Mouse (Mus musculus) bone marrow, adult 2 months (tissue): ENCODE results near the gene Olfr44. TPM values are rescaled to one million over a fixed set of nuclear protein-coding genes. Genes with fewer than 3 reads are reported as not detected.

Source experiments
- H3K27ac ChIP-seq: fragments of 200-500 bp; 2 replicates; pipeline ENCODE4 v1.5.1; 2012; ENCODE audit warnings: low read depth, mild to moderate bottlenecking, control low read depth, inconsistent platforms, low read length; ENCODE audit not compliant: control insufficient read depth, poor library complexity, insufficient read depth
- H3K4me1 ChIP-seq: fragments of 200-500 bp; 2 replicates; pipeline ENCODE4 v1.6.1; 2011; ENCODE audit warnings: low read length; ENCODE audit not compliant: control insufficient read depth, insufficient read depth
- H3K4me3 ChIP-seq: fragments of 200-500 bp; replicated peaks from 2 replicates; pipeline ENCODE3; 2011; ENCODE audit warnings: mild to moderate bottlenecking, low read depth, low read length, control low read depth; ENCODE audit not compliant: control insufficient read depth
- CTCF ChIP-seq: fragments of 200-500 bp; IDR thresholded peaks from 2 replicates; pipeline ENCODE4 v1.5.1; 2011; ENCODE audit warnings: low read length, control low read depth; ENCODE audit not compliant: control insufficient read depth, insufficient read depth
- POLR2A ChIP-seq: fragments of 200-500 bp; IDR thresholded peaks from 2 replicates; pipeline ENCODE4 v1.6.1; 2011; ENCODE audit warnings: low read depth, mild to moderate bottlenecking, control low read depth, low read length, borderline replicate concordance; ENCODE audit not compliant: control insufficient read depth
- WGBS: fragments of 180-500 bp; shearing (Covaris S2); methylation state at CpG from one replicate; pipeline ENCODE4 v1.1.7; 2018; 5-methylcytosine and 5-hydroxymethylcytosine counted together
- polyA plus RNA-seq: library from polyadenylated mRNA; stranded (reverse); fragments of >200 nt; gene quantifications from 2 replicates; pipeline ENCODE4 v1.2.4, GENCODE M21; 2011; ENCODE audit warnings: low replicate concordance; ENCODE audit not compliant: missing spikeins, insufficient read depth, insufficient read length

Gene Olfr44
- not detected in 2 replicates for polyA plus RNA-seq

DNA sequence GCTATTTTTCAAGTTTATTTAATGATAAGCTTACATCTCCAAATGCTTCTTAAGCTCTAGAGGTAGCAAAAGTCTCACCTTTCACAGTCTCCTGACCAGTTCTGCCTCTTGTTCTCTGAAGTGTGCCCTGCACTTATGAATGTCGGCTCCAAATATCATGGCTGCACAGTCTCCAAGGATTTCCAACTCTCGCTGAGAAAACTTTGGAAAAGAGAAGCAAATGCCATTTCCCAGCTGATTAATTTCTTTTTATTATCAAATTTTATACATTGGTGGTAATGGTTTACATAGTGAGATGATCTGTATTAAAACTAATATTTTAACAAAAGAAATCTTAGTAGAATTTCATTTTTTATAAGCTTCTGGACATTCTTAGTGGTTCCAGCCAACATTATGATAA, at the start of gene Olfr44:
Gene Olfr44, minus strand, starts transcription at position 101 of the 400 bp plus-strand sequence.
- TF ChIP-seq POLR2A (no peak), CTCF (no peak)
- Histone ChIP-seq H3K27ac (no peak within 1 kb of the TSS), H3K4me3 (no peak within 1 kb of the TSS), H3K4me1 (no peaks in the 10 kb centered on the region)
- WGBS, result 72% methylated on average over 2 of the region's 2 CpGs

DNA sequence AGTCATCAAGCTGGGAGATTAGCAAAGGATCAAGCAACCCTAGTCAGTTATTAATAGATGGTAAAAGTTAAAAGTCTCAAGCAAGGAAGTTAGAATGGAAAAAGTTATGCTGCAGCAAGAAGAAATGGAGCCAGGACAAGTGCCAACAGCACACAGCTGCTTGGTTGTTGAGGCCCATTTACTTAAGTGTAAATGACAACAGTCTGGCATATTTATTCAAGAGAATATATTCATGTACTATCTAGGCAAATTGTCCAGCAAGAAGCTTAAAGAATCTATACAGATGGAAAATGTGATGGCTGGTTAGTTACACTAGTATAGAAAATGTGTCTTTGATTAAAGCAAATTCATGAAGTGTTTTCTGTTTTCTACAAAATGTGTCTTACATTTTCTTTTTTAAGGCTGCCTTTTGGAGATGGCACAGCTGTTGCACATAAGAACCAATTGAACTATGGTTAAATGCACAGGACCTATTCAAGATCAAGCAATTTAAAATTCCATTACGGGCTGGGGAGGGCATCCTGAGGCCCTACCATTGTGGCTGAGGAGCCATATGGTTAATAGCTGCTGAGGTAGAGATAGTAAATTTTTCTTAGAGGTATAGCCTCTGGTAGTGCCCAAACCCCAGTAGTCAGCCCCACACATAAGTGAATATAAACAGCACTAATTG, 30.0 kb upstream of the Olfr44 start:
- Histone ChIP-seq H3K4me3 (no peak overlapping the region), H3K4me1 (no peaks in the 10 kb centered on the region), H3K27ac (no peak overlapping the region)
- WGBS, result 62% methylated on average over 1 of the region's 1 CpGs
- TF ChIP-seq CTCF, result no peak
- TF ChIP-seq POLR2A, result no peak

DNA sequence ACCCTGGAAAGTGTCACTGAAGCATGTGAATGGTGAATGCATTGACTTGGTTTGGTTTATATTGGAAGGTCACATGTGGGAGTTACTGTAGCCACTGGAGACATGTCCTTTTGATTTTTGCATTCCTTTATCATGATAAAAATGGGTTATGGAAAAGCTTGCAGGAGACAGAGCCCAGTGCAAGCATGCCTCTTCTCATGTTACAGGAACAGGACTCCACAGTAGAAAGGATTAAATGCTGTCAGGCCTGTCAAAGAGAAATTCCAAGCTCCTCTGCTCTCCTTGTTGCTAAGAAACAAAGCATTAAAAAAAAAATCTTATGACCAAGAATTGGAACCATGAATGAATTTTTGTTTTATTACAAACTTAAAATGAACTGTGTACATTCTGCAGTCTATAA, 24.8 kb upstream of the Olfr44 start:
- Histone ChIP-seq H3K4me3 (no peak overlapping the region), H3K27ac (no peak overlapping the region), H3K4me1 (no peaks in the 10 kb centered on the region)
- TF ChIP-seq CTCF, result no peak
- no peak for TF ChIP-seq POLR2A

GRCm38 (mm10) chr9:39515531-39515930, 21.7 kb upstream of the Olfr44 start, which contains the start of gene Olfr957:
Olfr957 (minus strand) TSS chr9:39515809.
- Histone ChIP-seq H3K4me1 (no peaks in the 10 kb centered on the region), H3K27ac (no peak within 1 kb of the TSS), H3K4me3 (no peak within 1 kb of the TSS)
- TF ChIP-seq CTCF (no peak), POLR2A (no peak)
- 60% methylated on average over 3 of the region's 3 CpGs for WGBS

GRCm38 (mm10) chr9:39509412-39509811, 15.6 kb upstream of the Olfr44 start:
- H3K4me3 ChIP-seq, result no peak overlapping the region
- 75% methylated on average over 9 of the region's 9 CpGs for WGBS
- H3K27ac ChIP-seq, result no peak overlapping the region
- TF ChIP-seq CTCF (no peak), POLR2A (no peak)
- no peaks in the 10 kb centered on the region for H3K4me1 ChIP-seq

DNA sequence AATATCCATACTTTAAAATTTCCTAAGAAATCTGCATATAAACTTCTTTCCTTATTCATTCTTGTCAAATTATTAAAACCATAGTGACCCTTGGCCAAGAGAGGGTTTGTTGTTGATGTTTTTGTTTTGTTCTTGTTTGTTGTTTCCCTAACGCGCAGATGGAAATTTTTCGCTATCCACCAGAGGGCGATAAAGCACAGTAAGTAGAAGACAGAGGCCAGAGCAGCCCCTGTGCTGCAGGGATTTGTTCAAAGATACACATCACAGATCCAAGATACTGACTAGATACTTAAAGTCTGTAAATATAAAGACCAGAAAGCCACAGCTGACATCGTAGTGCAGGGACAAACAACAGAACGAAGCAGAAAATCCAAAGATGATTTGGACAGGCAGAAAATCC, 15.2 kb upstream of the Olfr44 start:
- 10% methylated on average over 6 of the region's 6 CpGs for WGBS
- H3K4me3 ChIP-seq, result no peak overlapping the region
- H3K4me1 ChIP-seq, result no peaks in the 10 kb centered on the region
- TF ChIP-seq CTCF (no peak), POLR2A (no peak)
- H3K27ac ChIP-seq, result no peak overlapping the region

GRCm38 (mm10) chr9:39471844-39472243, 22.0 kb downstream of the Olfr44 start, which contains the start of gene Olfr955:
Olfr955 (minus strand) TSS chr9:39471944.
- no peaks in the 10 kb centered on the region for H3K4me1 ChIP-seq
- no peak for TF ChIP-seq CTCF
- no peak for TF ChIP-seq POLR2A
- H3K27ac ChIP-seq, result no peak within 1 kb of the TSS
- WGBS, result 40% methylated on average over 1 of the region's 1 CpGs
- no peak within 1 kb of the TSS for H3K4me3 ChIP-seq

GRCm38 (mm10) chr9:39456401-39456800, 37.4 kb downstream of the Olfr44 start, which contains the start of gene Olfr954:
Olfr954 (plus strand) TSS chr9:39456701.
- Histone ChIP-seq H3K4me3 (no peak within 1 kb of the TSS), H3K4me1 (no peaks in the 10 kb centered on the region), H3K27ac (no peak within 1 kb of the TSS)
- 78% methylated on average over 6 of the region's 6 CpGs for WGBS
- no peak for TF ChIP-seq POLR2A

Other genes starting within 250 kb of the Olfr44 start
- gene Olfr1537, start 244.0 kb downstream of the Olfr44 start, polyA plus RNA-seq, result not detected in 2 replicates
- gene Olfr945, start 217.2 kb downstream of the Olfr44 start, polyA plus RNA-seq, result not detected in 2 replicates
- gene Olfr948, start 167.9 kb downstream of the Olfr44 start, polyA plus RNA-seq, result not detected in 2 replicates
- 0.50 TPM in 1 of 2 replicates, not detected in the other for gene Olfr951, start 106.6 kb downstream of the Olfr44 start, polyA plus RNA-seq
- not detected in 2 replicates for gene Olfr952, start 66.8 kb downstream of the Olfr44 start, polyA plus RNA-seq
- gene Olfr954, start 37.3 kb downstream of the Olfr44 start, polyA plus RNA-seq, result not detected in 2 replicates
- gene Olfr955, start 22.1 kb downstream of the Olfr44 start, polyA plus RNA-seq, result not detected in 2 replicates
- not detected in 2 replicates for gene Olfr957, start 21.8 kb upstream of the Olfr44 start, polyA plus RNA-seq
- not detected in 2 replicates for gene Olfr958, start 60.1 kb upstream of the Olfr44 start, polyA plus RNA-seq
- not detected in 2 replicates for gene Olfr959, start 81.6 kb upstream of the Olfr44 start, polyA plus RNA-seq
- gene AW551984, start 110.4 kb upstream of the Olfr44 start, polyA plus RNA-seq, result 0.35 TPM in 1 of 2 replicates, not detected in the other
- not detected in 2 replicates for gene Olfr148, start 116.7 kb upstream of the Olfr44 start, polyA plus RNA-seq
- not detected in 2 replicates for gene Olfr960, start 127.4 kb upstream of the Olfr44 start, polyA plus RNA-seq
- not detected in 2 replicates for gene Olfr961, start 151.1 kb upstream of the Olfr44 start, polyA plus RNA-seq
- not detected in 2 replicates for gene Olfr963, start 173.2 kb upstream of the Olfr44 start, polyA plus RNA-seq
- not detected in 2 replicates for gene Olfr149, start 213.1 kb upstream of the Olfr44 start, polyA plus RNA-seq
- not detected in 2 replicates for gene Olfr965, start 217.4 kb upstream of the Olfr44 start, polyA plus RNA-seq
- 1.1 and 5.3 TPM in 2 replicates for gene Olfr150, start 237.0 kb upstream of the Olfr44 start, polyA plus RNA-seq